Mouse (Mus musculus): ENCODE measurements around the gene Vgll1. TPM values are rescaled to one million over a fixed set of nuclear protein-coding genes. Genes with fewer than 3 reads are reported as not detected.

The Vgll1 gene
- polyA plus RNA-seq (2015; fragmentation: Nextera tagmentation; extraction: Ambion mirVana), result 0.14 and 0.19 TPM in 2 replicates

- H3K4me3 ChIP-seq (ENCODE audit: low read length), result no peak within 1 kb of the TSS
- H3K4me1 ChIP-seq (ENCODE audit: insufficient read depth, low read length), result no peaks in the 10 kb centered on the region
- no peaks in the 10 kb centered on the region; the same call in 1 of the 2 replicates for H3K27me3 ChIP-seq (ENCODE audit: insufficient read depth, low read length)
- WGBS, result 79% methylated on average over 4 of the region's 4 CpGs
- no peak for ATAC-seq (ENCODE audit: low FRiP score, low TSS enrichment)
- H3K9me3 ChIP-seq (ENCODE audit: low read length), result no peaks in the 10 kb centered on the region
- H3K4me2 ChIP-seq (replicated peaks; ENCODE audit: low read depth, low read length), result no peak within 1 kb of the TSS
- H3K36me3 ChIP-seq (ENCODE audit: insufficient read depth, low read length), result no peaks in the 10 kb centered on the region
- no peak within 1 kb of the TSS for H3K9ac ChIP-seq (replicated peaks; ENCODE audit: low read length)
- no peak within 1 kb of the TSS for H3K27ac ChIP-seq (ENCODE audit: low read length)
Measured at GRCm38 (mm10) chrX:57087806-57088205, at the start of gene Vgll1. Gene Vgll1 (plus strand): TSS chrX:57088106.

GRCm38 (mm10) chrX:57042774-57043173, 45.1 kb upstream of the Vgll1 start, which contains the start of gene Brs3:
Gene Brs3 (plus strand): TSS chrX:57043074.
- Histone ChIP-seq H3K27me3 (ENCODE audit: insufficient read depth, low read length) (no peaks in the 10 kb centered on the region), H3K9ac (replicated peaks; ENCODE audit: low read length) (no peak within 1 kb of the TSS), H3K4me1 (ENCODE audit: insufficient read depth, low read length) (no peaks in the 10 kb centered on the region), H3K9me3 (ENCODE audit: low read length) (no peaks in the 10 kb centered on the region), H3K4me3 (ENCODE audit: low read length) (no peak within 1 kb of the TSS), H3K4me2 (replicated peaks; ENCODE audit: low read depth, low read length) (no peak within 1 kb of the TSS), H3K27ac (ENCODE audit: low read length) (no peak within 1 kb of the TSS), H3K36me3 (ENCODE audit: insufficient read depth, low read length) (no peaks in the 10 kb centered on the region)
- ATAC-seq (ENCODE audit: low FRiP score, low TSS enrichment), result no peak
- WGBS, result 78% methylated on average over 5 of the region's 5 CpGs

GRCm38 (mm10) chrX:57043869-57044268, 44.0 kb upstream of the Vgll1 start:
- Histone ChIP-seq H3K9me3 (ENCODE audit: low read length) (no peaks in the 10 kb centered on the region), H3K27ac (ENCODE audit: low read length) (no peak overlapping the region), H3K4me1 (ENCODE audit: insufficient read depth, low read length) (no peaks in the 10 kb centered on the region), H3K4me2 (replicated peaks; ENCODE audit: low read depth, low read length) (no peak overlapping the region), H3K9ac (replicated peaks; ENCODE audit: low read length) (no peak overlapping the region), H3K36me3 (ENCODE audit: insufficient read depth, low read length) (no peaks in the 10 kb centered on the region), H3K4me3 (ENCODE audit: low read length) (no peak overlapping the region), H3K27me3 (ENCODE audit: insufficient read depth, low read length) (no peaks in the 10 kb centered on the region)
- ATAC-seq (ENCODE audit: low FRiP score, low TSS enrichment), result no peak
- 83% methylated on average over 6 of the region's 6 CpGs for WGBS

GRCm38 (mm10) chrX:57052848-57053173, 35.1 kb upstream of the Vgll1 start:
- peak; percentile 81 for ATAC-seq (ENCODE audit: low FRiP score, low TSS enrichment)
- H3K4me3 ChIP-seq (ENCODE audit: low read length), result peak overlapping the region; percentile 55
- WGBS, result 27% methylated on average over 4 of the region's 4 CpGs
- no peaks in the 10 kb centered on the region for H3K27me3 ChIP-seq (ENCODE audit: insufficient read depth, low read length)
- H3K27ac ChIP-seq (ENCODE audit: low read length), result peak overlapping the region; percentile 94; the same call in 1 of the 2 replicates
- H3K4me2 ChIP-seq (replicated peaks; ENCODE audit: low read depth, low read length), result peak overlapping the region; percentile 51
- H3K9me3 ChIP-seq (ENCODE audit: low read length), result 0 out of 2 replicates have a peak, but pooled peaks cover 2% of the 10 kb centered on the region
- no peaks in the 10 kb centered on the region; the same call in 1 of the 2 replicates for H3K36me3 ChIP-seq (ENCODE audit: insufficient read depth, low read length)
- H3K4me1 ChIP-seq (ENCODE audit: insufficient read depth, low read length), result no peaks in the 10 kb centered on the region
- peak overlapping the region; percentile 76 for H3K9ac ChIP-seq (replicated peaks; ENCODE audit: low read length)

GRCm38 (mm10) chrX:57053174-57053992, 34.5 kb upstream of the Vgll1 start, which contains the start of gene Htatsf1:
Gene Htatsf1 (plus strand): TSS chrX:57053583.
- H3K9ac ChIP-seq (replicated peaks; ENCODE audit: low read length), result peak within 1 kb of the TSS; percentile 76
- ATAC-seq (ENCODE audit: low FRiP score, low TSS enrichment), result peak; percentile 98
- peak within 1 kb of the TSS; percentile 63 for H3K4me2 ChIP-seq (replicated peaks; ENCODE audit: low read depth, low read length)
- peak within 1 kb of the TSS; percentile 55 for H3K4me3 ChIP-seq (ENCODE audit: low read length)
- H3K27me3 ChIP-seq (ENCODE audit: insufficient read depth, low read length), result no peaks in the 10 kb centered on the region
- no peaks in the 10 kb centered on the region; the same call in 1 of the 2 replicates for H3K36me3 ChIP-seq (ENCODE audit: insufficient read depth, low read length)
- WGBS, result 15% methylated on average over 72 of the region's 85 CpGs
- 0 out of 2 replicates have a peak, but pooled peaks cover 2% of the 10 kb centered on the region for H3K9me3 ChIP-seq (ENCODE audit: low read length)
- peak within 1 kb of the TSS; percentile 94 for H3K27ac ChIP-seq (ENCODE audit: low read length)
- H3K4me1 ChIP-seq (ENCODE audit: insufficient read depth, low read length), result no peaks in the 10 kb centered on the region

GRCm38 (mm10) chrX:57053993-57054385, 33.9 kb upstream of the Vgll1 start:
- Histone ChIP-seq H3K9ac (replicated peaks; ENCODE audit: low read length) (peak overlapping the region; percentile 76), H3K27me3 (ENCODE audit: insufficient read depth, low read length) (no peaks in the 10 kb centered on the region), H3K36me3 (ENCODE audit: insufficient read depth, low read length) (no peaks in the 10 kb centered on the region; the same call in 1 of the 2 replicates), H3K9me3 (ENCODE audit: low read length) (0 out of 2 replicates have a peak, but pooled peaks cover 2% of the 10 kb centered on the region), H3K4me2 (replicated peaks; ENCODE audit: low read depth, low read length) (peak overlapping the region; percentile 63), H3K4me3 (ENCODE audit: low read length) (peak overlapping the region; percentile 55), H3K27ac (ENCODE audit: low read length) (peak overlapping the region; percentile 94; the same call in 1 of the 2 replicates), H3K4me1 (ENCODE audit: insufficient read depth, low read length) (no peaks in the 10 kb centered on the region)
- no peak; the same call in 1 of the 2 replicates for ATAC-seq (ENCODE audit: low FRiP score, low TSS enrichment)
- WGBS, result 28% methylated on average over 11 of the region's 11 CpGs

- ATAC-seq (ENCODE audit: low FRiP score, low TSS enrichment), result no peak
- no peaks in the 10 kb centered on the region for H3K36me3 ChIP-seq (ENCODE audit: insufficient read depth, low read length)
- no peaks in the 10 kb centered on the region for H3K9me3 ChIP-seq (ENCODE audit: low read length)
- H3K4me1 ChIP-seq (ENCODE audit: insufficient read depth, low read length), result no peaks in the 10 kb centered on the region
- H3K9ac ChIP-seq (replicated peaks; ENCODE audit: low read length), result no peak overlapping the region
- 72% methylated on average over 5 of the region's 5 CpGs for WGBS
- H3K27ac ChIP-seq (ENCODE audit: low read length), result no peak overlapping the region
- H3K4me2 ChIP-seq (replicated peaks; ENCODE audit: low read depth, low read length), result no peak overlapping the region
- H3K27me3 ChIP-seq (ENCODE audit: insufficient read depth, low read length), result no peaks in the 10 kb centered on the region
- H3K4me3 ChIP-seq (ENCODE audit: low read length), result no peak overlapping the region
Measured at GRCm38 (mm10) chrX:57081496-57081895, 6.4 kb upstream of the Vgll1 start.

GRCm38 (mm10) chrX:57103415-57103814, 15.5 kb downstream of the Vgll1 start:
- 95% methylated on average over 1 of the region's 1 CpGs for WGBS
- no peak overlapping the region for H3K4me2 ChIP-seq (replicated peaks; ENCODE audit: low read depth, low read length)
- H3K9me3 ChIP-seq (ENCODE audit: low read length), result no peaks in the 10 kb centered on the region
- ATAC-seq (ENCODE audit: low FRiP score, low TSS enrichment), result no peak
- H3K4me1 ChIP-seq (ENCODE audit: insufficient read depth, low read length), result no peaks in the 10 kb centered on the region
- H3K4me3 ChIP-seq (ENCODE audit: low read length), result no peak overlapping the region
- no peak overlapping the region for H3K27ac ChIP-seq (ENCODE audit: low read length)
- H3K36me3 ChIP-seq (ENCODE audit: insufficient read depth, low read length), result no peaks in the 10 kb centered on the region
- H3K9ac ChIP-seq (replicated peaks; ENCODE audit: low read length), result no peak overlapping the region
- H3K27me3 ChIP-seq (ENCODE audit: insufficient read depth, low read length), result no peaks in the 10 kb centered on the region

GRCm38 (mm10) chrX:57106956-57107355, 19.1 kb downstream of the Vgll1 start:
- Histone ChIP-seq H3K4me1 (ENCODE audit: insufficient read depth, low read length) (no peaks in the 10 kb centered on the region), H3K9ac (replicated peaks; ENCODE audit: low read length) (no peak overlapping the region), H3K4me2 (replicated peaks; ENCODE audit: low read depth, low read length) (no peak overlapping the region), H3K36me3 (ENCODE audit: insufficient read depth, low read length) (no peaks in the 10 kb centered on the region), H3K27me3 (ENCODE audit: insufficient read depth, low read length) (no peaks in the 10 kb centered on the region), H3K9me3 (ENCODE audit: low read length) (peaks cover 2% of the 10 kb centered on the region; the same call in 1 of the 2 replicates), H3K27ac (ENCODE audit: low read length) (no peak overlapping the region), H3K4me3 (ENCODE audit: low read length) (no peak overlapping the region)
- WGBS, result 91% methylated on average over 3 of the region's 3 CpGs
- no peak for ATAC-seq (ENCODE audit: low FRiP score, low TSS enrichment)

- WGBS, result 78% methylated on average over 8 of the region's 8 CpGs
- ATAC-seq (ENCODE audit: low FRiP score, low TSS enrichment), result no peak
- Histone ChIP-seq H3K4me1 (ENCODE audit: insufficient read depth, low read length) (no peaks in the 10 kb centered on the region), H3K4me2 (replicated peaks; ENCODE audit: low read depth, low read length) (no peak overlapping the region), H3K27me3 (ENCODE audit: insufficient read depth, low read length) (no peaks in the 10 kb centered on the region), H3K9me3 (ENCODE audit: low read length) (no peaks in the 10 kb centered on the region), H3K9ac (replicated peaks; ENCODE audit: low read length) (no peak overlapping the region), H3K27ac (ENCODE audit: low read length) (no peak overlapping the region), H3K36me3 (ENCODE audit: insufficient read depth, low read length) (no peaks in the 10 kb centered on the region), H3K4me3 (ENCODE audit: low read length) (no peak overlapping the region)
Measured at GRCm38 (mm10) chrX:57118143-57118542, 30.2 kb downstream of the Vgll1 start.
